Mouse (Mus musculus) C2C12 (cell line): ENCODE data around the gene Map1b.

Experiments
- CEBPB ChIP-seq: IDR thresholded peaks from one replicate; pipeline ENCODE4 v1.6.1; 2011; ENCODE audit warnings: low read depth, mild to moderate bottlenecking, control low read depth, moderate library complexity
- CTCF ChIP-seq: IDR thresholded peaks from one replicate; pipeline ENCODE4 v1.5.1; 2011; ENCODE audit not compliant: control insufficient read depth, insufficient read depth, insufficient read length

GRCm38 (mm10) chr13:99387901-99388811 lies 128.2 kb downstream of the Map1b start:
- TF ChIP-seq CTCF: no peak
- no peak for TF ChIP-seq CEBPB
